Mouse (Mus musculus): ENCODE results near the gene Lifr. TPM values are rescaled to one million over a fixed set of nuclear protein-coding genes. Genes with fewer than 3 reads are reported as not detected.

The Lifr gene
- polyA plus RNA-seq, 1 experiment from 2014 or later: 20.4 TPM

DNA sequence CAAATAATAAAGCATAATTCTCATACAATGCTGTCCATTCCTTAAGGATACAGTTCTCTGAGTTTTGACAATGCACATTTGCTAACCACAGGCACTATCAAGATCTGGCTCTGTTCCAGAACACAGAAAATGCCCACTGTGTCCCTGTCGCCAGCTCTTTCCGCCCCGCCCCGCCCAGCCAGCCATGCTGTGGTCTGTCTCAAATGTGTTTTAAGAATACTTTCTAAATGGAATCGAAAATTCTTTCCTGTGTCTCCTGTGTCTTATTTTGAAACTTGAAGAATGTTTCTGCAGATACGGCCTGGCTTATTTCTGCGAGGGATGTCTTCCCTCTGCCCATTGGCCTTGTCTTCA lies 64.3 kb downstream of the Lifr start:
- Histone ChIP-seq H3K4me1 (ENCODE audit: control insufficient read depth, insufficient read depth, low read length) (peaks cover 10% of the 10 kb centered on the region; the same call in 1 of the 2 replicates), H3K9me3 (replicated peaks; ENCODE audit: control insufficient read depth, low read length) (no peaks in the 10 kb centered on the region), H3K27ac (ENCODE audit: low read length) (no peak overlapping the region), H3K9ac (ENCODE audit: low read length) (no peak overlapping the region), H3K27me3 (ENCODE audit: control insufficient read depth, insufficient read depth, low read length) (no peaks in the 10 kb centered on the region), H3K4me2 (ENCODE audit: low read depth, low read length) (no peak overlapping the region), H3K36me3 (ENCODE audit: control insufficient read depth, insufficient read depth, low read length) (no peaks in the 10 kb centered on the region), H3K4me3 (replicated peaks; ENCODE audit: low read length) (no peak overlapping the region)
- no peak for ATAC-seq (ENCODE audit: insufficient read depth, low FRiP score)
- 48% methylated on average over 7 of the region's 7 CpGs for WGBS

DNA sequence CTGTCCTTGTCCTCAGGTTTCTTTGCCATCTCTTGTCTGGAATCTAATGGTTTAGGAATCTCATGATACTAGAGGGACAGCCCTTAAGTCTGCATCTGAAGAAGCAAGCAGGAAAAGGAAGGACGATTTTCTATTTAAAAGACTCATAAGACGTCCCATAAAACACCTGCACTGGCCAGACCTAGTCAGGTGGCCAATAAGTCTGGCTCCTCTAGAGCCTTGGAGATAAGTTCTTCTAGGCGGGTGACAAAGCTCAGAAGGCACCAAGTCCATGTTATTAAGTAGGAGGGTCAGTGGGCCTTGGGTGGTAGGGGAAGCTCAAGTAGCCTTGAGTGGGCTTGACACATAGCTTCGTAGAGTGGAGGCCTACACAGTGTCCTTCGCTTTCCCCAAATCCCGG lies 67.2 kb downstream of the Lifr start:
- H3K4me2 ChIP-seq (ENCODE audit: low read depth, low read length): no peak overlapping the region
- 84% methylated on average over 6 of the region's 6 CpGs for WGBS
- H3K4me3 ChIP-seq (replicated peaks; ENCODE audit: low read length): no peak overlapping the region
- H3K9ac ChIP-seq (ENCODE audit: low read length): no peak overlapping the region
- H3K27ac ChIP-seq (ENCODE audit: low read length): no peak overlapping the region
- H3K4me1 ChIP-seq (ENCODE audit: control insufficient read depth, insufficient read depth, low read length): peaks cover 10% of the 10 kb centered on the region; the same call in 1 of the 2 replicates
- no peaks in the 10 kb centered on the region for H3K27me3 ChIP-seq (ENCODE audit: control insufficient read depth, insufficient read depth, low read length)
- ATAC-seq (ENCODE audit: insufficient read depth, low FRiP score): no peak
- no peaks in the 10 kb centered on the region for H3K9me3 ChIP-seq (replicated peaks; ENCODE audit: control insufficient read depth, low read length)
- no peaks in the 10 kb centered on the region for H3K36me3 ChIP-seq (ENCODE audit: control insufficient read depth, insufficient read depth, low read length)

DNA sequence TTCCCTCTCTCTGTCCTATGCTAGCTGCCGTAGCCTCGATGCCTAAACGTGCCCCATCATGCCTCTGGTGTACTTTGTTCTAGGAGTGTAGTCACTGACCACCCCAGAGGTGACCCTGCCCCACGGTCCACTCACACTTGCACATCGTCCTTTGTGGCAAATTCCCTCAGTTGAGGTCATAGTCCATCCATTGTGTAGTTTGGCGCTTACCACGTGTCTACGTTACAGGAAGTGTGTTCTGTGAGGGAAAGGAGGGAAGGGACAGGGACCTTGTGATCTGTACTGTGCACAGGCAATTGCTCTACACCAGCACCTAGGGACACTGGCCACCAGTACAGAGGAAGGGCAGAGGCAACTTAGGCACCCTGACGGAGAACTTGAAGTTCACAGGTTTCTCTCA lies 69.5 kb downstream of the Lifr start:
- Histone ChIP-seq H3K9me3 (replicated peaks; ENCODE audit: control insufficient read depth, low read length) (no peaks in the 10 kb centered on the region), H3K4me1 (ENCODE audit: control insufficient read depth, insufficient read depth, low read length) (no peaks in the 10 kb centered on the region), H3K9ac (ENCODE audit: low read length) (no peak overlapping the region), H3K4me2 (ENCODE audit: low read depth, low read length) (no peak overlapping the region), H3K36me3 (ENCODE audit: control insufficient read depth, insufficient read depth, low read length) (no peaks in the 10 kb centered on the region), H3K27me3 (ENCODE audit: control insufficient read depth, insufficient read depth, low read length) (no peaks in the 10 kb centered on the region), H3K4me3 (replicated peaks; ENCODE audit: low read length) (no peak overlapping the region), H3K27ac (ENCODE audit: low read length) (no peak overlapping the region)
- WGBS: 83% methylated on average over 9 of the region's 9 CpGs
- no peak for ATAC-seq (ENCODE audit: insufficient read depth, low FRiP score)

DNA sequence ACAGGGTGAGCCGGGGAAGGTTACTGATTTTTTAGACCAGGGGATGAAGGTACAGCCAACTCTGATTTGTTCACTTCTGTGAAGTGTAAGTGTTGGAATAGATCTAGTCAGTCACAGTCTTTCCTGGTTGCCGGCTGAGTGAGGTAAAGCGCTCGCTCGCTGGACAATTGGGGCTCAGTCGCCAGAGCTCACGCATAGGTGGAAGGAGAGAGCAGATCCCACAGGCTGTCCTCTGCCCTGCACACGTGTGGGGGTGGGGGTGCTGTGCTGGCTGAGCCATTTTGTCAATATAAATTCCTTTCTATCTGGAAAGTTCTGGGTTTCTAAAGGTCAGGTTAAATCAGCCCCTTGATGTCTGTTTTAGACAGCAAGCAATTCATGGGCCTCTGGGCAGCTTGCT lies 69.9 kb downstream of the Lifr start:
- H3K4me3 ChIP-seq (replicated peaks; ENCODE audit: low read length): no peak overlapping the region
- H3K27me3 ChIP-seq (ENCODE audit: control insufficient read depth, insufficient read depth, low read length): no peaks in the 10 kb centered on the region
- WGBS: 83% methylated on average over 8 of the region's 8 CpGs
- H3K9ac ChIP-seq (ENCODE audit: low read length): no peak overlapping the region
- H3K36me3 ChIP-seq (ENCODE audit: control insufficient read depth, insufficient read depth, low read length): no peaks in the 10 kb centered on the region
- no peak for ATAC-seq (ENCODE audit: insufficient read depth, low FRiP score)
- H3K4me1 ChIP-seq (ENCODE audit: control insufficient read depth, insufficient read depth, low read length): no peaks in the 10 kb centered on the region
- no peak overlapping the region for H3K4me2 ChIP-seq (ENCODE audit: low read depth, low read length)
- no peak overlapping the region for H3K27ac ChIP-seq (ENCODE audit: low read length)
- H3K9me3 ChIP-seq (replicated peaks; ENCODE audit: control insufficient read depth, low read length): no peaks in the 10 kb centered on the region

DNA sequence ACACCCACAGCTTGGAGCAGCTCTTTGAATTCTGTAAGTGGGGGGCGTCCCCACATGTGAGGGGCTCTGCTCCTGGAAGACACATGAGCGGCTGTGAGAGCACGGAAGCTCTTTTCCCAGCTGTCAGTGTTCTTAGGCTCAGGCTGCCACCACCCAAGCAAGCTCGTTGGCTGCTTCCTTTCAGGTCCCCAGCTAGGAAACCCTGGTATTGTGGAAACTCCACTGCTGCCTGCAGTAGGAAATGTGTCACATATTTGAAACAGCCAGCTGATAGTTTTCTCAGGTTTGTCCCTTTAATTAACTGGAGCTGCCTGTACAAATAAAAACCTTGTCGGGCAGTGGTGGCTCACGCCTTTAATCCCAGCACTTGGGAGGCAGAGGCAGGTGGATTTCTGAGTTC lies 73.4 kb downstream of the Lifr start:
- Histone ChIP-seq H3K27ac (ENCODE audit: low read length) (no peak overlapping the region), H3K36me3 (ENCODE audit: control insufficient read depth, insufficient read depth, low read length) (no peaks in the 10 kb centered on the region)

DNA sequence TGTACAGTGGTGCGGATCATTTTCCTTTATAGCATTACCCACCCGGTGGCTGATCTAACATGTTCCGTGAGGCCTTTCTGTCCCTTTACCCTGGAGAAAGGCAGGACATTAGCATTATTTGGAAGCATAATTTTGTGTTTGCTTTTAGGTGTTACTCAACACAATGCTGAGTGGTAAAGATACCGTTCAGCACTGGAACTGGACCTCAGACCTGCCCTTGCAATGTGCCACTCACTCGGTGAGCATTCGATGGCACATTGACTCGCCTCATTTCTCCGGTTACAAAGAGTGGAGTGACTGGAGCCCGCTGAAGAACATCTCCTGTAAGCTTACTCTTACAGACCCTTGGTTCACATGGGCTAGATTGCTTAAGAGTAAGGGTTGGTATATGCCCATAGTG lies 76.3 kb downstream of the Lifr start:
- Histone ChIP-seq H3K4me3 (replicated peaks; ENCODE audit: low read length) (no peak overlapping the region), H3K4me2 (ENCODE audit: low read depth, low read length) (no peak overlapping the region), H3K9me3 (replicated peaks; ENCODE audit: control insufficient read depth, low read length) (no peaks in the 10 kb centered on the region), H3K9ac (ENCODE audit: low read length) (no peak overlapping the region), H3K4me1 (ENCODE audit: control insufficient read depth, insufficient read depth, low read length) (no peaks in the 10 kb centered on the region), H3K27ac (ENCODE audit: low read length) (no peak overlapping the region), H3K36me3 (ENCODE audit: control insufficient read depth, insufficient read depth, low read length) (no peaks in the 10 kb centered on the region), H3K27me3 (ENCODE audit: control insufficient read depth, insufficient read depth, low read length) (no peaks in the 10 kb centered on the region)
- no peak for ATAC-seq (ENCODE audit: insufficient read depth, low FRiP score)
- 82% methylated on average over 9 of the region's 9 CpGs for WGBS

More for the DNA sequence above, 73.4 kb downstream of the Lifr start:
- Histone ChIP-seq H3K9ac (ENCODE audit: low read length) (no peak overlapping the region), H3K4me2 (ENCODE audit: low read depth, low read length) (no peak overlapping the region), H3K4me1 (ENCODE audit: control insufficient read depth, insufficient read depth, low read length) (no peaks in the 10 kb centered on the region), H3K9me3 (replicated peaks; ENCODE audit: control insufficient read depth, low read length) (no peaks in the 10 kb centered on the region), H3K4me3 (replicated peaks; ENCODE audit: low read length) (no peak overlapping the region), H3K27me3 (ENCODE audit: control insufficient read depth, insufficient read depth, low read length) (no peaks in the 10 kb centered on the region)
- no peak for ATAC-seq (ENCODE audit: insufficient read depth, low FRiP score)
- WGBS: 72% methylated on average over 6 of the region's 6 CpGs

DNA sequence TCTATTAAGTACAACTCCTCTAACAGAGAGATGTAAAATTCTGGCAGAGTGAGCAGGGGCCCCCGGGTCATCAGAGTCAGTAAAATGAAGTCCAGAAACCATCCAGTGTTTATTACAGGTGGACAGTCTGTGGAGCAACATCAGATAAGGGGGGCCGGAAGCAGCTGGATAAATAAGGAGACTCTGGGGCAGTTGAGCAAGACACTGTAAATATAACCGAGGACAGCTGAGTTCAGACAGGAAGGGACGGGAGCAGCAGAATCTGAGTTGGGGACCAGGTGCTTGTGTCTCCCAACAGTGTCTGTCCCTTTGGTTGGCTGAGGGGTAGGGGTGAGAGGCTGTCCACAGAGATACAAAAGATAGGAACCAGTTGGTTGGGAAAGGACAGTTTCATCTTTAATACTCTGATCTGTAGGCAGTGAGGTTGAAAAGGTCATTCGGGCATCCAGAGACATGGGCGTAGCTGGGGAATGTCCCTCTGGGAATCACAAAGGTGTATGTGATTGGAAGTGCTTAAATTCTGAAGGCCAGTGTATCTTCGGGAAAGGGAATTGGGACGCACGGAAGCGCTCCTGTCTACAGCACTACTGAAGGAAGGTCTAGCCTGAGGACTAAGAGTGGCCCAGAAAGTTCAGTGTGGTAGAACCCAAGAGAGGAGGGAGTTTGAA lies 77.0 kb downstream of the Lifr start:
- 78% methylated on average over 10 of the region's 10 CpGs for WGBS

DNA sequence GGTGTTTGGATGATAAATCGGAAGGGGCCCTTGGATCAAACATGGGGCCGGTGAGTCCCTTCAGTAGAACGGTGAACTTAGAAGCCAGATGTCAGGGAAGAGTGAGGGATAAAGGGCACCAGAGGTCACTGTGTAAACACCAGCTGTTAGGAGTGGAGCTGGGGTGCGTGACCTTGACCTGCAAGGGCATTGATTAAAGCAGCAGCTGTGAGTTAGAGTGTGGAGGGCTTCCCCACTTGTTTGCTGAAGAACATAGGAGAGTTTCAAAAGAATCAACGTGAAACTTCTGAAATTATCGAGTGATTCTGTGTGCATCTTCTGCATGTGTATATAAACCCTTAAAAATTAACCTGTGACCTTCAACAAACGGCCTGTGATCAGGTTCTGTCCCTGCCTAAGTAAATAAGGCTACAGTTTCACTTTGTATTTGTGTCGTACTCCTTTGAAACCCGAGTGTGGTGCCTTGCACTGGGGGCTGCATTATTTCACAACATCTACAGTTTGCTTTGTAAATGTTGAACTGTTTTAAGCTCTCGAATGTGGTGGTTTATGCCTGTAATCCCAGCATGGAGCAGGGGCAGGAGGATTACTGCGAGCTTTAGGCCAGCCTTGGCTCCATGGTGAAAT lies 77.6 kb downstream of the Lifr start:
- Histone ChIP-seq H3K27ac (ENCODE audit: low read length) (no peak overlapping the region), H3K9ac (ENCODE audit: low read length) (no peak overlapping the region), H3K4me3 (replicated peaks; ENCODE audit: low read length) (no peak overlapping the region), H3K36me3 (ENCODE audit: control insufficient read depth, insufficient read depth, low read length) (no peaks in the 10 kb centered on the region), H3K4me1 (ENCODE audit: control insufficient read depth, insufficient read depth, low read length) (no peaks in the 10 kb centered on the region), H3K27me3 (ENCODE audit: control insufficient read depth, insufficient read depth, low read length) (no peaks in the 10 kb centered on the region), H3K9me3 (replicated peaks; ENCODE audit: control insufficient read depth, low read length) (no peaks in the 10 kb centered on the region), H3K4me2 (ENCODE audit: low read depth, low read length) (no peak overlapping the region)
- 45% methylated on average over 11 of the region's 11 CpGs for WGBS
- no peak for ATAC-seq (ENCODE audit: insufficient read depth, low FRiP score)

More for the DNA sequence above, 77.0 kb downstream of the Lifr start:
- Histone ChIP-seq H3K27me3 (ENCODE audit: control insufficient read depth, insufficient read depth, low read length) (no peaks in the 10 kb centered on the region), H3K9me3 (replicated peaks; ENCODE audit: control insufficient read depth, low read length) (no peaks in the 10 kb centered on the region), H3K4me2 (ENCODE audit: low read depth, low read length) (no peak overlapping the region), H3K4me3 (replicated peaks; ENCODE audit: low read length) (no peak overlapping the region), H3K27ac (ENCODE audit: low read length) (no peak overlapping the region), H3K9ac (ENCODE audit: low read length) (no peak overlapping the region), H3K36me3 (ENCODE audit: control insufficient read depth, insufficient read depth, low read length) (no peaks in the 10 kb centered on the region), H3K4me1 (ENCODE audit: control insufficient read depth, insufficient read depth, low read length) (no peaks in the 10 kb centered on the region)
- ATAC-seq (ENCODE audit: insufficient read depth, low FRiP score): no peak

DNA sequence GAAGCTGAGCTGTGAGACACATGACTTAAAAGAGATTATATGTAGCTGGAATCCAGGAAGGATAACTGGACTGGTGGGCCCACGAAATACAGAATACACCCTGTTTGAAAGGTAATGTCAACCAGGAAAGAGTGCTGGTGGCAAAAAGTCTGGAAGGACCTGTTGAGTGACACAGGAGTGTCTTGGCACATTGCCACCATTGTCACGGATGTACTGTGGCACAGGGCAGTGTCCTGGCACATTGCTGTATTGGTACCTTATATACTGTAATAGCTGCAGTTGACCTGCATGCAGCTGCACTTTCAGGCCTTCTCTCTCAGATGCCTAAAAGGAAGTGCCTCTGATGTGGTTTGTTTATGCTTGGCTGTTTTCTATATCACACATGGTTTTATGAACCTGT lies 82.5 kb downstream of the Lifr start:
- Histone ChIP-seq H3K4me1 (ENCODE audit: control insufficient read depth, insufficient read depth, low read length) (no peaks in the 10 kb centered on the region), H3K4me2 (ENCODE audit: low read depth, low read length) (no peak overlapping the region), H3K27me3 (ENCODE audit: control insufficient read depth, insufficient read depth, low read length) (no peaks in the 10 kb centered on the region), H3K4me3 (replicated peaks; ENCODE audit: low read length) (no peak overlapping the region), H3K9ac (ENCODE audit: low read length) (no peak overlapping the region), H3K9me3 (replicated peaks; ENCODE audit: control insufficient read depth, low read length) (no peaks in the 10 kb centered on the region), H3K27ac (ENCODE audit: low read length) (no peak overlapping the region), H3K36me3 (ENCODE audit: control insufficient read depth, insufficient read depth, low read length) (no peaks in the 10 kb centered on the region)
- no peak; the same call in 1 of the 2 replicates for ATAC-seq (ENCODE audit: insufficient read depth, low FRiP score)
- WGBS: 62% methylated on average over 2 of the region's 2 CpGs
